Mouse (Mus musculus) E14TG2a.4 (cell line): ENCODE results near the gene Cyp1a1.

ENCODE experiments used
- H3K27me3 ChIP-seq: 2 replicates; pipeline ENCODE4 v1.6.1; 2014; ENCODE audit warnings: low read length, control low read depth; ENCODE audit not compliant: insufficient read depth
- H3K36me3 ChIP-seq: 2 replicates; pipeline ENCODE4 v1.6.1; 2014; ENCODE audit warnings: low read length, control low read depth; ENCODE audit not compliant: insufficient read depth
- H3K4me1 ChIP-seq: replicated peaks from 2 replicates; pipeline ENCODE4 v1.6.1; 2014; ENCODE audit warnings: low read depth, low read length, control low read depth
- H3K4me3 ChIP-seq: replicated peaks from 2 replicates; pipeline ENCODE4 v1.5.1; 2014; ENCODE audit warnings: mild to moderate bottlenecking, low read length
- H3K9me3 ChIP-seq: 2 replicates; pipeline ENCODE4 v1.6.1; 2014; ENCODE audit warnings: low read length, control low read depth
- CTCF ChIP-seq: conservative IDR thresholded peaks from 2 replicates; pipeline ENCODE4 v1.5.1; 2014; ENCODE audit warnings: low read length
- NANOG ChIP-seq: IDR thresholded peaks from 2 replicates; pipeline ENCODE4 v1.6.1; 2014; ENCODE audit warnings: borderline replicate concordance, low read length, mixed read lengths
- POU5F1 ChIP-seq: IDR thresholded peaks from 2 replicates; pipeline ENCODE4 v1.6.1; 2014; ENCODE audit warnings: low read length, borderline replicate concordance

Gene Cyp1a1

DNA sequence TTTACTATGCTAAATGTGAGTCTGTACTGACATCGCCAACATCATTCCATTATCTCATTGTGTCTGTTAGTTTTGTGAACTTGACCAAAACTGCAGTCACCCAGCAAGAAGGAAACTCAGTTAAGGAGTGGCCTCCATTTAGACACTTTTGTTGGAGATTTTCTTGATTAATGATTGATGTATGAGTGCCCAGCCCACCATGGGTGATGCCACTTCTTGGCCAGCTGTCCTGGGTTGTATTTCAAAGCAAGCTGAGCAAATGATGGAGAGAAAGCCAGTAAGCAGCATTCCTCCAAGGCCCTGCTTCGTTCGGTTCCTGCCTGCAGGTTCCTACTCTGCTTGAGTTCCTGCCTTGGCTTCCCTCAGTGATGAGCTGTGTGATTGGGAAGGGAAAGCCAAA lies 33.0 kb downstream of the Cyp1a1 start:
- Histone ChIP-seq H3K4me1 (no peaks in the 10 kb centered on the region), H3K27me3 (no peaks in the 10 kb centered on the region), H3K4me3 (no peak overlapping the region), H3K36me3 (peaks cover 93% of the 10 kb centered on the region), H3K9me3 (no peaks in the 10 kb centered on the region)
- TF ChIP-seq POU5F1 (no peak), NANOG (no peak), CTCF (no peak)

DNA sequence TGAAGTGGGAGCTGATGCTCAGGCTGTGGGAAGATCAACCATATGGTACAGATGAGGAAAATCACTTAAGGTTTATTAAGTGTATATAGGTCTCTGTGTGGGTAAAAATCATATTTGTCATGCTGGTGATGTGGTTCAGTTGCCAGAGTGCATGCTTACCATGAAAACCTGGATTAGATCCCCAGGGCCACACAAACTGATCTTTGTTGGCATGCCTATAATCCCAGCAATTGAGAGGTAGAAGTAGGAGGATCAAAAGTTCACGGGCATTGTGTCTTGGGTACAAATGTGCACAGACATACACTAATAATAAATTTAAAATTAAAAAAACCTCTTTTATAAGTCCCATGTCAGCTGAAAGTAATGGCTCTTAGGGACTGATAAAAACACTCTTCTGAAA lies 34.6 kb downstream of the Cyp1a1 start:
- Histone ChIP-seq H3K36me3 (peaks cover 93% of the 10 kb centered on the region), H3K27me3 (no peaks in the 10 kb centered on the region), H3K9me3 (no peaks in the 10 kb centered on the region), H3K4me1 (0 out of 2 replicates have a peak, but pooled peaks cover 3% of the 10 kb centered on the region), H3K4me3 (no peak overlapping the region)
- no peak for TF ChIP-seq POU5F1
- no peak for TF ChIP-seq CTCF
- TF ChIP-seq NANOG: no peak

DNA sequence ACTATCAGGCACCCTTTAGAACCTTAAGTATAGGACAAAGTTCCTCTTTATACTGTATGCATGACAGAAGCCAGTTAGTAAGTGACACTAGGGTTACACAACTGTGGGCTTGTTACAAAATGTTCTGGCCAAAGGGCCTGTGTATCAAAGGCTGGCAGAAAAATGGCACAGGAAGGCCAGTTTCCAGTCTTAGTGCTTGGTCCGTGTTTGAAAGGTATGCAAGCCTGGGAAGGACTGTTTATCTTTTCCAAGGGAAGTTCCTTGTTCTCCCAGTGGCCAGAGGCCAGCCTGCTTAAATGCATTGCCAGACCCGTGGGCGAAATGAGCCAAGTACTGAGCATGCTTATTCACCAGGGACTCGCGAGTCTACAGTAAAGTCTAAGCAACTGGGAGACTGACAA lies 35.6 kb downstream of the Cyp1a1 start:
- TF ChIP-seq CTCF: no peak
- TF ChIP-seq NANOG: no peak
- TF ChIP-seq POU5F1: no peak
- Histone ChIP-seq H3K27me3 (no peaks in the 10 kb centered on the region), H3K4me1 (0 out of 2 replicates have a peak, but pooled peaks cover 3% of the 10 kb centered on the region), H3K9me3 (no peaks in the 10 kb centered on the region), H3K4me3 (no peak overlapping the region), H3K36me3 (peaks cover 94% of the 10 kb centered on the region)

DNA sequence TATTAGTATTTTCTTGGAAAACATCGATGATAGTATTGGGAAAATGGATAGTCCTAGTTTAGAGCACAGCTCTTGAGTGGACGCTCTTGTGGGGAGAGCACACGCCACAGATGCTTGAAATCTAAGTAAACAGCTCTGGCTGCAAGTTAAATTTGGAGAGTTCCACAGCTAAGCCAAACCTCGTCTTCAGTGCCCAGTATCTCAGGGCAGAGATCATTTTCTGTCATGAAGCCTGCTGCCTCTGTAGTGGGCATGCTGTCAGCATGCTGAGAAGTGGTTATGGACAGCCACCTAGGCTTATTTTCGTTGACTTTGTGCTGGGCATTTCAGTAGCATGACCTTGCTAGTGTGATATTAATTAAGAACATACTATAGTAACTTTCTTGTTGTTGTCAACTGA lies 36.1 kb downstream of the Cyp1a1 start:
- Histone ChIP-seq H3K4me1 (0 out of 2 replicates have a peak, but pooled peaks cover 3% of the 10 kb centered on the region), H3K4me3 (no peak overlapping the region), H3K36me3 (peaks cover 90% of the 10 kb centered on the region), H3K9me3 (no peaks in the 10 kb centered on the region), H3K27me3 (no peaks in the 10 kb centered on the region)
- TF ChIP-seq POU5F1 (no peak), NANOG (no peak), CTCF (no peak)

DNA sequence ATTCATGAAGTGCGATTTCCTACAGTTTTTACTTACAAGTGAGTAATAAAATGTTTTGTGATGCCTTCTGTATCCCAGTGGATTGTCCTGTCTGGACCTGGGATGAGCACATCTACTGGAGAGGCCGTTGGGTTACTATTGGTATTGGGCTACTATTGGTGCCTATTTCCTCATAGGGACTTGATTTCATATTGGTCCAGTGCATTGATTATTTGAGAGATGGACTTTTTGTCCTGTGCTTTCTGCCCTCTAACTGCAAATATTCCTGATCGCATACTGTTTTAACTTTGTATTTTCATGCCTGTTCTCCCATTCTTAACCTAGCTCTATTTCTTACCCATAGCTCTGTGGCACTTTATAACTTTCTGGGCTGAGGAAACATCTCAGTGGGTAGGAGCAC lies 37.0 kb downstream of the Cyp1a1 start:
- TF ChIP-seq POU5F1 (no peak), CTCF (no peak), NANOG (no peak)
- Histone ChIP-seq H3K36me3 (peaks cover 90% of the 10 kb centered on the region), H3K27me3 (no peaks in the 10 kb centered on the region), H3K4me3 (no peak overlapping the region), H3K9me3 (no peaks in the 10 kb centered on the region), H3K4me1 (0 out of 2 replicates have a peak, but pooled peaks cover 3% of the 10 kb centered on the region)

DNA sequence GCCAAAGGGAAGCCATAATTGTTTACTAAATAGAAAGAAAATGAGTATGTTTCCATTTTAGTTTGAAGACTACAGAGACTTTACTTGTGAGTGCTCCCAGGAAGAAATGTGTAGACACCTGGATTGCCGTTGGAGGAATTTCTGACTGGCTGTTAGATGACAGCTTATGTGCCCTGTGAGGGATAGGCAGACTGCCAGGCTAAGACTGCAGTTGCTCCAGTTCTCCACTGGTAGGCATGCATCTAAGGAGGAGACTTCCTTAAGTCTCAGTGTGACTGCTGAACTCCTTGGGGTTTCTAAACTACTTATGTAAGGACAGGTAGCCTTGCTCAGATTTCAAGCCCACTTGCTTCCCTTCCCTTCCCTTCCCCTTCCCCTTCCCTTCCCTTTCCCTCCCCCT lies 40.6 kb downstream of the Cyp1a1 start:
- Histone ChIP-seq H3K27me3 (no peaks in the 10 kb centered on the region), H3K4me1 (peaks cover 3% of the 10 kb centered on the region; the same call in 1 of the 2 replicates), H3K36me3 (peaks cover 88% of the 10 kb centered on the region), H3K9me3 (no peaks in the 10 kb centered on the region), H3K4me3 (no peak overlapping the region)
- TF ChIP-seq NANOG (no peak), CTCF (peak; percentile 41), POU5F1 (no peak)

DNA sequence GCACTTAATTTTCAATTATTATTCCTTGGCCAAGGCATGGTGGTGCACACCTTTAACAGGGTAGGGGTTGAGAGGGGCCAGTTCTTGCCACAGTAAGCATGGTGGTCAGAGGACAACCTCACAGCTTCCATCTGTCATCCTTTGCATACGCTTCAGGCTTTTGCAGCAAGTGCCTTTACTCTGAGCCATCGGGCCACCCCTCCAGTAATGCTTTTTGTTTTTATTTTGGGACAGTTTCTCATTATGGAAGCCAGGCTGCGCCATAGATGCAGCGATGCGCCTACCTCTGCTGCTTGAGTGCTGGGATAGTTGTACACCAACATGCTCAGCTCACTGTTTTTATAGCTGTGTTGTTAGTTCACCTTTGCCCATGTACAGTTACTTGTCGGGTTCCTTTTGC lies 45.9 kb downstream of the Cyp1a1 start:
- Histone ChIP-seq H3K4me3 (no peak overlapping the region), H3K36me3 (peaks cover 83% of the 10 kb centered on the region), H3K9me3 (no peaks in the 10 kb centered on the region), H3K27me3 (no peaks in the 10 kb centered on the region), H3K4me1 (peaks cover 12% of the 10 kb centered on the region)
- TF ChIP-seq POU5F1: no peak
- TF ChIP-seq CTCF: no peak
- TF ChIP-seq NANOG: no peak

DNA sequence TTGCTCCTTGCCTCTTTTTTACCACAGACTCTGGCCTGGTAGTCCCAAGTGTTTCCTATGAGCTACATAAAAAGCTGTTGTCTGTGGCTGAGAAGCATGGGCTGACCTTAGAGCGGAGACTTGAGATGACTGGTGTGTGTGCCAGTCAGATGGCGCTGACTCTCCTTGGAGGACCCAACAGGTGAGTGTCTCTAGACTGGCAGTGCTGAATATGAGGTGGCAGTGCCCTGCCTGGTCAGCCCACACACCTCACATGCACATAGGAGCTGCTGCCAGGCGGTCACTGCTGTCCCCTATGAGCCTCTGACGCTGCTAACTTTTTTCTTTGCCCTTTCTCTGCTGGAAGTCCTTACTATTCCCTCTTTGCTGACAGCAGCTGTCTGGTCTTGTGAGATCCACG lies 52.1 kb downstream of the Cyp1a1 start:
- Histone ChIP-seq H3K9me3 (no peaks in the 10 kb centered on the region), H3K27me3 (no peaks in the 10 kb centered on the region), H3K4me3 (no peak overlapping the region), H3K4me1 (peaks cover 26% of the 10 kb centered on the region), H3K36me3 (peaks cover 90% of the 10 kb centered on the region)
- TF ChIP-seq NANOG: no peak
- no peak for TF ChIP-seq CTCF
- TF ChIP-seq POU5F1: no peak

DNA sequence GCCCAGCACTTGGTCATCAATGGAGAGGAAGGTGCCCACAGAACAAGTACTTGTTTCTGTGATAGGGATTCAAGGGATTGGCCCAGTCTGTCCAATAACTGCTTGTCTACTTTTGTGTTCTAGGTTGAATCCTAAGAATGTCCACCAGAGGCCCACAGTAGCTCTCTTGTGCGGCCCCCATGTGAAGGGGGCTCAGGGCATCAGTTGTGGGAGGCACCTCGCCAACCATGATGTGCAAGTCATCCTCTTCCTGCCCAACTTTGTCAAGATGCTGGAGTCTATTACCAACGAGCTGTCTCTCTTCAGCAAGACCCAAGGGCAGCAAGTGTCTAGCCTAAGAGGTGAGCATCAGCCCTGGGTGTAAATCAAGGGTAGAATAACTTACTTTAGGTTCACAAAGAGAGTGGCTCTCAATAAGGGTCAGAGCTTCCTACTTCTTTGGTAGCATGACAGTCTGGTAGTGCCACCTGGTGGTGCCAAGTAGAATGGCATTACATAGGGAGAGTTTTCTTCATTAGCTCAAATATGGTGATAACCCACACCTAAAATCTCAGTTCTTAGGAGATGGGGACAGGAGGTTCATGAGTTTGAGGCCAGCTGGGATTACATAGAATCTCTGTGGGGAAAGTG lies 56.8 kb downstream of the Cyp1a1 start:
- TF ChIP-seq CTCF (peak; percentile 88), NANOG (no peak)
- peaks cover 99% of the 10 kb centered on the region for H3K36me3 ChIP-seq
- no peak overlapping the region for H3K4me3 ChIP-seq
- H3K4me1 ChIP-seq: peaks cover 14% of the 10 kb centered on the region
- H3K27me3 ChIP-seq: no peaks in the 10 kb centered on the region
- no peaks in the 10 kb centered on the region for H3K9me3 ChIP-seq
